Mouse (Mus musculus) heart, embryonic 11.5 days (tissue): ENCODE data around the gene Hoxa13. TPM values are rescaled to one million over a fixed set of nuclear protein-coding genes. Genes with fewer than 3 reads are reported as not detected.

Source experiments
- ATAC-seq: fragments of 200-750 bp; cut with Nextera tagmentation; replicated peaks from 2 replicates; pipeline ENCODE4 v1.8.0; 2017; ENCODE audit warnings: moderate library complexity; ENCODE audit not compliant: insufficient number of reproducible peaks, low FRiP score, low TSS enrichment
- H3K27ac ChIP-seq: fragments of 300-500 bp; sonication (generic); 2 replicates; pipeline ENCODE4 v1.5.1; 2014; ENCODE audit warnings: mild to moderate bottlenecking, low read depth, low read length
- H3K27me3 ChIP-seq: fragments of 300-500 bp; sonication (generic); 2 replicates; pipeline ENCODE4 v1.6.1; 2014; ENCODE audit warnings: mild to moderate bottlenecking, low read length, mixed read lengths; ENCODE audit not compliant: control insufficient read depth, insufficient read depth
- H3K36me3 ChIP-seq: fragments of 300-500 bp; sonication (generic); 2 replicates; pipeline ENCODE4 v1.6.1; 2014; ENCODE audit warnings: mild to moderate bottlenecking, low read length, moderate library complexity, mixed read lengths; ENCODE audit not compliant: control insufficient read depth, insufficient read depth
- H3K4me1 ChIP-seq: fragments of 300-500 bp; sonication (generic); 2 replicates; pipeline ENCODE4 v1.6.1; 2014; ENCODE audit warnings: low read length; ENCODE audit not compliant: control insufficient read depth, insufficient read depth
- H3K4me2 ChIP-seq: fragments of 300-500 bp; sonication (generic); 2 replicates; pipeline ENCODE4 v1.6.1; 2014; ENCODE audit warnings: mild to moderate bottlenecking, moderate library complexity
- H3K4me3 ChIP-seq: fragments of 300-500 bp; sonication (generic); 2 replicates; pipeline ENCODE4 v1.5.1; 2014; ENCODE audit warnings: low read depth, low read length
- H3K9ac ChIP-seq: fragments of 300-500 bp; sonication (generic); 2 replicates; pipeline ENCODE4 v1.6.1; 2014; ENCODE audit warnings: mild to moderate bottlenecking, low read depth, low read length, moderate library complexity
- H3K9me3 ChIP-seq: fragments of 300-500 bp; sonication (generic); replicated peaks from 2 replicates; pipeline ENCODE4 v1.6.1; 2016; ENCODE audit warnings: low read length; ENCODE audit not compliant: control insufficient read depth
- WGBS: fragments of 180-500 bp; shearing (Covaris S2); extraction: QIAGEN DNeasy Blood & Tissue Kit; methylation state at CpG from one replicate; pipeline ENCODE4 v1.1.7; 2014; ENCODE audit not compliant: insufficient replicate concordance; 5-methylcytosine and 5-hydroxymethylcytosine counted together
- polyA plus RNA-seq: library from polyadenylated mRNA; unstranded; fragments of >200 nt; fragmentation: Nextera tagmentation; extraction: Ambion mirVana; gene quantifications from 2 replicates; pipeline ENCODE4 v1.2.1, GENCODE M21; 2014

The Hoxa13 gene
- polyA plus RNA-seq, 1 experiment from 2014 or later = not detected

DNA sequence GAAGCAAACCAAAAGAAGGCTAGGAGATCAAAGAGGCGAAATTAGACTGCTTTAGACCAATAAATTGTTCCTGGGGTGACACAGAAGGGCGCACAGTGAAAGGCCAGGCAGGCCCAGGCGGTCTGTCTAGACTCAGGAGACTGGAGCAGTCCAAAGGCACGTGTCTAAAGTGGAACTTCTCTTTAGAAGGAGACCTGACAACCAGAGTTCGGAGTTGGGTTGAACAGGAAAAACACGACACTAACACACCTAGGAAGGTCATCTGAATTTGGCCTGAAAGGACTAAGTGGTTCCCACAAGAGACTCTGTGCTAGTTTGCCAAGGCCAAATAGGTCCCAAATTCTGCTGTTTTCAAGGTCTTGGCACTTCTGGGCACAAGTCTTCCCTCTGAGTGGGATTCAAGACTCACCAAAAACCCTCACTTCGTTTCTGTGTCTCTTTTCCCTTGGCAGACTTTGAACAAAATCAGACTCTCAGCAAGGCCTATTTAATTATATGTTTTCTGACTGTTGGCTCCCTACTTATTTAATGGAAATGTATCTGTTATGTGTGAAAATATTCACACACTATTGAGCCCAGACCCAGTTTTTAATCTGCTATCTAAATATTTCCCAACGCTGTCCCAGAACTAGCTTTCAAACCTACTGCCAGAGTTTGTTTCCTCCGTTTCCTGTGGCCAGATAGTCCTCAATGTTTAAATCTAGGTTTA is 41.3 kb downstream of the Hoxa13 start:
- ATAC-seq = no peak
- Histone ChIP-seq H3K27ac (no peak overlapping the region), H3K9me3 (no peaks in the 10 kb centered on the region), H3K4me2 (no peak overlapping the region), H3K9ac (no peak overlapping the region), H3K4me3 (no peak overlapping the region), H3K27me3 (peaks cover 100% of the 10 kb centered on the region), H3K36me3 (no peaks in the 10 kb centered on the region), H3K4me1 (0 out of 2 replicates have a peak, but pooled peaks cover 4% of the 10 kb centered on the region)
- 24% methylated on average over 9 of the region's 9 CpGs for WGBS

DNA sequence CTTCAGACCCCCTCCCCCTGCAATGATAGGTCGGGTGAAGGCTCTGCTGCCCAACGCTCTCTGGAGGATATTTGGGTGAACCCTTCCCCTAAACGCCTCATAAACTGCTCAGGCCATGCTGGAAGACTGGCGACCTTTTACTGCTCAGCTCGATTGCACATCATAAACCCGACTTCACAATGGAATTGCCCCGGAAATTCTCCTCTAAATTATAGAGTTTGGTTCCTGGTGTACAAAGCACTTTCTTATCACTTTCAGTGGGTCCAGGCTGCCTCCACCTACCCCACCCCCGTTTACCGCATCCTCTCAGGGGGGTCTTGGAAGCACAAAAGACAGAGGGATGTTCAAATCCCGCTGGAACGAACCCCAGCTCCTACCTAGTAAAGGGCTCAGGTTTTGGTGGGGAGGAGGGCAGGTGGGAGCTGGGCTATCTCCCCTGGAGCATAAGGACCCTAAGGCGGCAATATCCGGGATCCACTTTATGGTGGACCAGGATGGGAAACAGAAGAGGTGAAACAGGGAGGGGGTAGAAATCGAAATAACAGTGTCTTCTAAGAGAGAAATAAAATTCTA is 42.0 kb downstream of the Hoxa13 start:
- Histone ChIP-seq H3K4me3 (no peak overlapping the region), H3K9ac (no peak overlapping the region), H3K4me2 (no peak overlapping the region), H3K36me3 (no peaks in the 10 kb centered on the region), H3K9me3 (no peaks in the 10 kb centered on the region), H3K27ac (no peak overlapping the region), H3K4me1 (0 out of 2 replicates have a peak, but pooled peaks cover 4% of the 10 kb centered on the region), H3K27me3 (peaks cover 100% of the 10 kb centered on the region)
- 12% methylated on average over 14 of the region's 14 CpGs for WGBS
- no peak for ATAC-seq

DNA sequence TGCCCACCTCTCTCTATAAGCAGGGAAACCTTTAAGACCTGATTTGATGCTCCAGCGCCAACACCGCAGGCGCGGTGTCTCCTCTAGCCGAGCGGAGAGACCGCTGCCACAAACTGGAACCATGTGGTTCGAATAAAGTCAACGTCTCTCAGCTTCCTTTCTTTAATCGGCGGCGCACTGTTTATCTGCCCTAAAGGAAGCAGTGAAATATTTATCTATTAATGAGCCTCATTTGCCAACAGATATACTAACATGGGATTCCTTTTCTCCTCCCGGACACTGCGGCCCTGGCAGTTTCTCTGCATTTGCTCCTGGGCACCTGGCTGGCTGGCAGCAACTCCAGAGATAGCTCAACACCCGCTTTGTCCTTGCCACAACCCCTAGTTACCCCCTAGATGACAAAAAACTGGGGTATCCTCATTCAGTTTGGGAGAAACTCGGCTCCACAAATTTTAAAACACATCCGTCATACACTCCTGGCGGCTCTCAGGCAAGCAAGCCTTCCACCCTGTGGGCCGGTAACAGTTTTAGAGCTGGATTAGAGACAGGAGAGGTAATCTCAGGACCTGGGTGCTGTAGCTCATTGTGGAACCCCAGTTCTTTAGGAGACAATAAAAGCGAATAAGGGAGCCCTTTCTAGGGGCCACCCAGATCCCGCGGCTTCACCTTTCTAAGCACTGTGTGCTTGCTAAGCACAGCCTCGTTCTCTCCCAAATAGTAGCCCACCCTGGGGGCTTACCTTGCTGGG is 42.6 kb downstream of the Hoxa13 start:
- Histone ChIP-seq H3K36me3 (no peaks in the 10 kb centered on the region), H3K9me3 (no peaks in the 10 kb centered on the region), H3K4me2 (no peak overlapping the region), H3K27ac (no peak overlapping the region), H3K27me3 (peaks cover 100% of the 10 kb centered on the region), H3K4me3 (peak overlapping the region; percentile 27; the same call in 1 of the 2 replicates), H3K9ac (no peak overlapping the region), H3K4me1 (peaks cover 4% of the 10 kb centered on the region)
- no peak for ATAC-seq
- 5% methylated on average over 23 of the region's 23 CpGs for WGBS

DNA sequence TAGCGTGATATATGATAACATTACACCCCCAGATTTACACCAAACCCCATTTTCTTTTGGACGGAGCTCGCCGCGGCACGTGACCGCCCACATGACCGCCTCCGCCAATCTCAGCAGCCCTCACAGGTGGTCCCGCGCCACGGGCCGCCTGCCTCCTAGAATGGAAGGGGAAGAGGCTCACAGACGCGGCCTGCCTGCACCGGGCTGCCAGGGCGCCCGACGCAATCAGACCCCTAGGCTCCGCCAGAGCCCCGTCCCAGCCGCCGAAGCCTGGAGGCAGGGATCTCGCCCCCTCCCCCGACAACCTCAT is 43.3 kb downstream of the Hoxa13 start:
- Histone ChIP-seq H3K36me3 (no peaks in the 10 kb centered on the region), H3K27me3 (peaks cover 100% of the 10 kb centered on the region), H3K9me3 (no peaks in the 10 kb centered on the region), H3K4me2 (peak overlapping the region; percentile 54), H3K27ac (no peak overlapping the region), H3K9ac (no peak overlapping the region), H3K4me1 (peaks cover 10% of the 10 kb centered on the region), H3K4me3 (peak overlapping the region; percentile 27)
- ATAC-seq = peak; percentile 22; the same call in 1 of the 2 replicates
- under 1% methylated on average over 25 of the region's 25 CpGs for WGBS

DNA sequence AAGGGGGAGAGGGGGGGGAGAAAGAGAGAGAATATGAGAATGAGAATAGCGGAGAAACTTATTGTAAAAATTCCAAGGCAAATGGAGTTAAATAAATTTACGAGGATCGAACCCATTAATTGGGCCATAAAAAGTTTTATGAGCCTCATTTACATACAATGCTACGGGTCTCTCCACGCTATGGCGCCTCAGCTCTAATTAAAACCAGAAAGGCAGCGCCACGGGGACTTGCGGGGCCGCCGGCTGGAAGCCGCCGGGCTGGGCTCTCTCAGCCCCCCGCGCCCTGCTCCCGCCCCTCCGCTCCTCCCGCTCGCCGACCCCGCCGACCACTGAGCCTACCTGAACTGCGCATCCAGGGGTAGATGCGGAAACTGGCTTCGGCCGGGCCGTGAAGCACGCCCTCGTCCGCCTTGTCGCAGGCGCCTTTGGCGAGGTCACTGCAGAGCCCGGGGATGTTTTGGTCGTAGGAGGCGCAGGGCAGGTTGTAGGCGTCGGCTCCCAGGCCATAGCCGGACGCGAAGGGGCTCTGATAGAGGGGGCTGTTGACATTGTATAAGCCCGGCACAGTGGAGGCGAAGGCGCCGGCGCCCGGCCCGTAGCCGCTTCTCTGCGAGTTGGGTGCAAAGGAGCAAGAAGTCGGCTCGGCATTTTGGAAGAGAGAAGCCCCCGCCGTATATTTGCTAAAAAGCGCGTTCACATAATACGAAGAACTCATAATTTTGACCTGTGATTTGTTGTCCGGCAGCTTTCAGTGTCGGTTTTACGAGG is 43.8 kb downstream of the Hoxa13 start:
- H3K4me3 ChIP-seq = peak overlapping the region; percentile 27
- no peaks in the 10 kb centered on the region for H3K36me3 ChIP-seq
- H3K27me3 ChIP-seq = peaks cover 100% of the 10 kb centered on the region
- ATAC-seq = no peak
- H3K4me2 ChIP-seq = peak overlapping the region; percentile 54
- H3K9me3 ChIP-seq = no peaks in the 10 kb centered on the region
- H3K9ac ChIP-seq = no peak overlapping the region
- H3K27ac ChIP-seq = no peak overlapping the region
- H3K4me1 ChIP-seq = peaks cover 10% of the 10 kb centered on the region
- 2% methylated on average over 60 of the region's 60 CpGs for WGBS

DNA sequence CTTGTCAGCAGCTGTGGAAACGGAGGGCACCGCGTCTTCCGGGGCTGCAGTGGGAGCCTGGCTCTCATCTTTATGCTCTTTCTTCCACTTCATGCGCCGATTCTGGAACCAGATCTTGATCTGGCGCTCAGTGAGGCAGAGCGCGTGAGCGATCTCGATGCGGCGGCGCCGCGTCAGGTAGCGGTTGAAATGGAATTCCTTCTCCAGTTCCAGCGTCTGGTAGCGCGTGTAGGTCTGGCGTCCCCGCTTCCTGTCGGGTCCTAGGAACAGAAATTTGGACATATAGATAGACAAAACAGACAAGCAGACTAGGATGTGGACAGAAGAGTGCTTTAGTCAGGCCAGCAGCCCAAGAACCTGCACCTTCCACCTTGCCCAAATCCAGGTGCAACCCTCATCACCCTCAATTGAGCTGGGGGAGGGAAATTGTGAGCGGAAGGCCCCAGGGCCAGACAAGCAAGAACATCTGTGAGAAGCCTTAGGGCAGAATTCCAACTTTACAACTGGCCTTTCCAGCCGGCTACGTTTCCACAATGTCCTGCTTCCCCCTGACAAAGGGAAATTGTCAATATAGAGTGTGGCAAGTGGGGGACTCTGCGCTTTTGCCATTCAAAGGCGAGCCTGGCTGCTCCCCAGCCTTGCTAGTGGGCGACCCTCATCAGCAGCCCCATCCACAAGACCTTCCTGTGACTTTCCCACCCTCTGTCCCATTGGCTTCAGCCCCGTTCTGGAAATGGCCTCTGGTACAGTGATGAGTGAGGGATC is 44.7 kb downstream of the Hoxa13 start:
- ATAC-seq = no peak

DNA sequence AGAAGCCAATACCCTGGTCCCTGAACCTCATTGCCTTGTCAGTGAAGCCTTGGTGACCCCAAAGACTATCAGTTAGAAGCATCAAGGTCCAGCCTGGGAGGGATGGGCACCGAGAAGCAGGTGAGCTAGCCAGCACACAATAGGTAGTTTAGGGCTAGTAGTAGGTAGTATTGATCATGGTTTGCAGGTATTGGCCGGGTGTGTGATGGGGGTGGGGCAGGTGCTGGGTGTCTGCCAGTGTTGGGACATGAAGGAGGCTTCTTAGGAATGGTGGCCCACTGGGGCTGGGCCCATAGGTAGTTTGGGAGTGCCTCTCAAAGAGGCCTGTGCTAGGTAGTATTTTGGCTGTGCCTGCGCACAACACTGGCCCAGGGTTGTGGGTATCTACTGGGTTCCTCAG is 45.6 kb downstream of the Hoxa13 start:
- H3K36me3 ChIP-seq = no peaks in the 10 kb centered on the region

More for the DNA sequence above, 44.7 kb downstream of the Hoxa13 start:
- Histone ChIP-seq H3K36me3 (no peaks in the 10 kb centered on the region), H3K4me2 (peak overlapping the region; percentile 14; the same call in 1 of the 2 replicates), H3K4me3 (no peak overlapping the region), H3K9ac (no peak overlapping the region), H3K27ac (no peak overlapping the region), H3K9me3 (no peaks in the 10 kb centered on the region), H3K27me3 (peaks cover 100% of the 10 kb centered on the region), H3K4me1 (peaks cover 13% of the 10 kb centered on the region)
- WGBS = 2% methylated on average over 30 of the region's 30 CpGs

DNA sequence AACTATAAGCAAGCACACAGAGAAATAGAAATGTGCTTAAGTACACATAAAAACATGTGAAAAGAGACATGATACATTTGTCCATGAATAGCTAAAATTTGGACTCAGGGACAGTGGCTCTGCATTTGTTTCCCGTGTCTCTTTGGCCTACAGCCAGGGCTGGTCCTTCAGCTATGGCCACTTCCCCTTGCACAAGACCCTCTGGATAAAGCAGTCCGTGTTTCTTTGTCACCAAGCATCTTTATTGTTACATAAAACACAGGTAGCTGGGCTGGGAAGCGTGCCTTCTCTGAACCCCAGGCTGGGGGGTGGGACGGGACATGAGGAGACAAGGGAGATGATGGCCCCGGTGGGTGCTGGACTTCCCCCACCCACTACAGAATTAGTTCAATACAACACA is 46.4 kb downstream of the Hoxa13 start:
- ATAC-seq = no peak
- Histone ChIP-seq H3K4me2 (no peak overlapping the region), H3K27me3 (peaks cover 99% of the 10 kb centered on the region), H3K36me3 (no peaks in the 10 kb centered on the region), H3K4me3 (no peak overlapping the region), H3K9me3 (no peaks in the 10 kb centered on the region), H3K4me1 (peaks cover 13% of the 10 kb centered on the region), H3K9ac (no peak overlapping the region), H3K27ac (no peak overlapping the region)
- WGBS = 12% methylated on average over 5 of the region's 5 CpGs

More for the DNA sequence above, 45.6 kb downstream of the Hoxa13 start:
- H3K27ac ChIP-seq = no peak overlapping the region
- no peak for ATAC-seq
- H3K4me2 ChIP-seq = no peak overlapping the region
- H3K27me3 ChIP-seq = peaks cover 99% of the 10 kb centered on the region
- no peak overlapping the region for H3K4me3 ChIP-seq
- no peak overlapping the region for H3K9ac ChIP-seq
- 7% methylated on average over 3 of the region's 3 CpGs for WGBS
- peaks cover 13% of the 10 kb centered on the region for H3K4me1 ChIP-seq
- no peaks in the 10 kb centered on the region for H3K9me3 ChIP-seq
